Mouse (Mus musculus) liver, adult 2 months (tissue): Measurements from ENCODE around the gene Tent5b.

Experiments used
- CTCF ChIP-seq: fragments of 200-500 bp; IDR thresholded peaks from 2 replicates; pipeline ENCODE4 v1.5.1; 2011; ENCODE audit warnings: low read depth, low read length, control low read depth
- POLR2A ChIP-seq: fragments of 200-500 bp; IDR thresholded peaks from 2 replicates; pipeline ENCODE4 v1.6.1; 2011; ENCODE audit warnings: low read length, control low read depth; ENCODE audit not compliant: insufficient read depth; ENCODE audit errors: extremely low read depth

DNA sequence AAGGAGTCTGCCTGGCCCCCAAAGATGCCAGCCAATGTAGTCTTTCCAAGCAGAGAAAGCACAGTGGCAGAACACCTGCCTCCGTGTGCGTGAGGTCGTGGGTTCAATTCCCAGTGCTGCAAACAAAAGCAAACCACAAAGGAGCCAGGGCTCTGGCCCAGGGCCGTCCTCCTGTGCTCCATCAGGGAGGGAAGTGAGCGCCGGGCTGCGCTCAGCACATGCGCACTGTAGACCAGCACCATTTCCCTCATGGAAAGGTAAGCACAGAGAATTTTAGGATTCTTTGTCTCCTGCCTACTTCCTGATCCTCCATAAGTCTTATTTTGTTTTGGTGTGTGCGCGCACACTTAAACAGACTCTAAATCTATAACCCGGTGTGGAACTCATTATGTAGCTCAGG is 32.0 kb upstream of the Tent5b start:
- TF ChIP-seq CTCF: no peak
- TF ChIP-seq POLR2A: no peak
